Mouse (Mus musculus): ENCODE measurements around the gene Azi2. TPM values are rescaled to one million over a fixed set of nuclear protein-coding genes. Genes with fewer than 3 reads are reported as not detected.

Gene Azi2
- polyA plus RNA-seq, 1 experiment = 54.4 TPM

- no peak for DNase-seq (ENCODE audit: extremely low spot score in 1 of 2, low spot score in 1 of 2)
These were observed 42.5 kb downstream of the Azi2 start for GRCm38 (mm10) chr9:118082575-118083431.

GRCm38 (mm10) chr9:118083834-118084233, 43.5 kb downstream of the Azi2 start:
- DNase-seq (ENCODE audit: extremely low spot score in 1 of 2, low spot score in 1 of 2) = no peak

GRCm38 (mm10) chr9:118099395-118099794, 59.1 kb downstream of the Azi2 start:
- peak in 1 of 2 experiments; percentile 42 for DNase-seq (ENCODE audit: extremely low spot score in 1 of 2, low spot score in 1 of 2)

GRCm38 (mm10) chr9:118100484-118100883, 60.2 kb downstream of the Azi2 start:
- no peak for DNase-seq (ENCODE audit: extremely low spot score in 1 of 2, low spot score in 1 of 2)

- no peak for DNase-seq (ENCODE audit: extremely low spot score in 1 of 2, low spot score in 1 of 2)
These were observed 61.5 kb downstream of the Azi2 start for GRCm38 (mm10) chr9:118101802-118102201.

GRCm38 (mm10) chr9:118108527-118109011, 68.3 kb downstream of the Azi2 start:
- peak in 1 of 2 experiments; percentile 49 for DNase-seq (ENCODE audit: extremely low spot score in 1 of 2, low spot score in 1 of 2)

DNA sequence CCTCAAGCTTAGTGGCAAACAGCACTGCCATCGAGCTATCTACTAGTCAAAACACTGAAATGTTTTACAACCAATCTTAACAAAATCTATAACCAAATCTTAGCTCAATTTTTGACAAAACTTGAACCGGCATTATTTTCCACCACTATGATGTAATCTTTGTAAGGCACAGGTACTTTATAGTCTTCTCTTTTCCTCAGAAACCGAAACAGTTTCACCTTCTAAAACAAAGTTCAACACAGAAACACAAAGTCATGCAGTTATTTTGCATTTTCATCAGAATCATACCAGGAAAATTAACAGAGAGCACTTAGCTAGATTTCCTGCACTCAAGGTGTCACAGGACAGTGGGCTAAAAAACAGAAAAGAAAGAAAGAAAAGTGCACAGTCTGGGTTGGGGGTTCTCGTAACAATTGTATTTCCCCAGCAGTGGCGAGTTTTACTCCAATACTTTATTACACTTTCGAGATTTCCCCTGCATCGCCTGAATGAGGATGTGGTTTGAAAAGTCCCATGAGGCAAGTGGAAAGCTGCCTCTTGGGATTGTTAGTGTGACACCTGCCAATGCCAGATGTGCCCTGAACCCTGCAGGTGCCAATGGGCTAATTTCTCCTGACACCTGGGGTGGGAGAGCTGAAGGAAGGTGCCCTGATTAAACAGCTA, 69.5 kb downstream of the Azi2 start:
- no peak for DNase-seq (ENCODE audit: extremely low spot score in 1 of 2, low spot score in 1 of 2)

DNA sequence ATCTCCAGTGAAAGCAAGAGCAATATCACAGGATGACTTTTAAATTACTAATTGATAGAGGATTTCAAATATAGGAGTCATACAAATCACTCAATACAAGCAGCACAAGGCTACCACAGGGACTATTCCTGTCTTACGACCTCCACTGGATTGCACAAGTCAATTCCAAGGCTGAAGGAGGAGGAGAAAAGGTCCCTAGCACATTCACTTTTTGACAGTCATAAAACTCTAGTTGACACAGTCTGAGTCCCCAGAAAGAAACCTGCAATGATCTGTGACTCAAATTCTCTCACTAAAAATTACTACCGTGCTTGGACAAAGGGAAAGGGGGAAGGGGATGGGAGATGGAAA, 70.0 kb downstream of the Azi2 start:
- no peak for DNase-seq (ENCODE audit: extremely low spot score in 1 of 2, low spot score in 1 of 2)

Other genes with a start within 250 kb of the Azi2 start
- 14.2 and 14.8 TPM in 2 replicates for gene Cmc1, start 109.7 kb downstream of the Azi2 start, polyA plus RNA-seq (2012; rRNA removed)